Mouse (Mus musculus) stomach, embryonic 14.5 days (tissue): Measurements from ENCODE around the gene Ccl7. TPM values are rescaled to one million over a fixed set of nuclear protein-coding genes. Genes with fewer than 3 reads are reported as not detected.

ENCODE experiments used
- ATAC-seq: fragments of 200-750 bp; cut with Nextera tagmentation; 2 replicates; pipeline ENCODE4 v1.8.0; 2017; ENCODE audit warnings: low read depth, moderate TSS enrichment; ENCODE audit not compliant: insufficient number of reproducible peaks, insufficient read depth, low FRiP score
- H3K27ac ChIP-seq: fragments of 300-500 bp; sonication (generic); 2 replicates; pipeline ENCODE4 v1.5.1; 2014; ENCODE audit warnings: mild to moderate bottlenecking, low read length, moderate library complexity, mixed read lengths
- H3K27me3 ChIP-seq: fragments of 300-500 bp; sonication (generic); 2 replicates; pipeline ENCODE4 v1.6.1; 2014; ENCODE audit warnings: low read length, control low read depth, mixed read lengths; ENCODE audit not compliant: control insufficient read depth, insufficient read depth
- H3K36me3 ChIP-seq: fragments of 300-500 bp; sonication (generic); 2 replicates; pipeline ENCODE4 v1.6.1; 2014; ENCODE audit warnings: mild to moderate bottlenecking, control low read depth, low read length, moderate library complexity, mixed read lengths; ENCODE audit not compliant: control insufficient read depth, insufficient read depth
- H3K4me1 ChIP-seq: fragments of 300-500 bp; sonication (generic); 2 replicates; pipeline ENCODE4 v1.6.1; 2014; ENCODE audit warnings: low read length, control low read depth, mixed read lengths; ENCODE audit not compliant: control insufficient read depth, insufficient read depth
- H3K4me2 ChIP-seq: fragments of 300-500 bp; sonication (generic); replicated peaks from 2 replicates; pipeline ENCODE4 v1.6.1; 2014; ENCODE audit warnings: low read depth, low read length, control low read depth
- H3K4me3 ChIP-seq: fragments of 300-500 bp; sonication (generic); 2 replicates; pipeline ENCODE4 v1.5.1; 2014; ENCODE audit warnings: low read depth, low read length, control low read depth
- H3K9ac ChIP-seq: fragments of 300-500 bp; sonication (generic); replicated peaks from 2 replicates; pipeline ENCODE4 v1.6.1; 2014; ENCODE audit warnings: low read depth, mild to moderate bottlenecking, control low read depth, low read length, moderate library complexity, mixed read lengths
- H3K9me3 ChIP-seq: fragments of 300-500 bp; sonication (generic); 2 replicates; pipeline ENCODE4 v1.6.1; 2016; ENCODE audit warnings: low read depth, low read length, control low read depth; ENCODE audit not compliant: control insufficient read depth
- WGBS: fragments of 180-500 bp; shearing (Covaris S2); extraction: QIAGEN DNeasy Blood & Tissue Kit; methylation state at CpG from one replicate; pipeline ENCODE4 v1.1.7; 2014; 5-methylcytosine and 5-hydroxymethylcytosine counted together
- polyA plus RNA-seq: library from polyadenylated mRNA; unstranded; fragments of >200 nt; fragmentation: Nextera tagmentation; extraction: Ambion mirVana; gene quantifications from 2 replicates; pipeline ENCODE4 v1.2.1, GENCODE M21; 2014

Gene Ccl7
- polyA plus RNA-seq, 1 experiment from 2014 or later = 1.2 TPM

DNA sequence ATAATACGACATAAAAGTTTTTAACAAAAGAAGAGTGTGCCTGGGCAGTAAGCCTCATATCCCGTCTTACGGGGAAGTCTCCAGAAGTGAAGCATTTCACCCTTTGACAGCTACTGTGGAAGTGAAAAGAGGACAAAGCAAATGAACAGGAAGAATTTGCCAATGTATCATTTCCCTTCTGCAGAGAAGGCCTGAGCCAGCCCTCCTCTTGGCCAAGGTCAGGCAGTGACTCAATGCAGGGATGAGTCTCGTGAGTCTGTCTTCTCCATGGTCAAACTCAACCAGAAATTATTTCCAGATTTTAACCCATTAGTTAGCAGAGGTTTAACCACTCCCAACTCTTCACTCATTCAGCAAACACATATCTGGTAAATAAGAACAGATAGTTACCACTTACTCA lies 21.7 kb upstream of the Ccl7 start:
- Histone ChIP-seq H3K4me3 (no peak overlapping the region), H3K9me3 (no peaks in the 10 kb centered on the region), H3K4me2 (no peak overlapping the region), H3K36me3 (no peaks in the 10 kb centered on the region), H3K9ac (no peak overlapping the region), H3K4me1 (no peaks in the 10 kb centered on the region), H3K27ac (no peak overlapping the region), H3K27me3 (no peaks in the 10 kb centered on the region)
- WGBS = 81% methylated on average over 4 of the region's 4 CpGs
- no peak for ATAC-seq

DNA sequence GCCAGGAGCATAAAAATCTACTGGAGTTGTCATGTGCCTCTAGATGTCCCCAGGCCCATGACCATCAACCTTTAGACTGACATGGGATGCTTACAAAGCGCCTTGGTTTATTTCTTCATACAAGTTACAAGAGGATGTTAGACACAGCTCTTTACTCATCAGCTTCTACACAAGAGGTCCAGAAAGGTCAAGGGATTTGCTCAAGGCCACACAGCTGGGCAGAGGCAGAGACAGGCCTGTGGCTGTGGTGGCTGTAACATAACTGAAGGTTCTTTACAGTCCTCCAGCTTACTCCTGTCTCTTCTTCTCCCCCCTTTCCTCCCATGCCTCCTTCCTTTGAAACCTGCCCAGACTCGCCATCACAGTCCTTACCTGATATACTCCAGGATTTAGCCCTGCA lies 15.3 kb upstream of the Ccl7 start:
- H3K9me3 ChIP-seq = no peaks in the 10 kb centered on the region
- ATAC-seq = no peak
- 72% methylated on average over 2 of the region's 2 CpGs for WGBS

DNA sequence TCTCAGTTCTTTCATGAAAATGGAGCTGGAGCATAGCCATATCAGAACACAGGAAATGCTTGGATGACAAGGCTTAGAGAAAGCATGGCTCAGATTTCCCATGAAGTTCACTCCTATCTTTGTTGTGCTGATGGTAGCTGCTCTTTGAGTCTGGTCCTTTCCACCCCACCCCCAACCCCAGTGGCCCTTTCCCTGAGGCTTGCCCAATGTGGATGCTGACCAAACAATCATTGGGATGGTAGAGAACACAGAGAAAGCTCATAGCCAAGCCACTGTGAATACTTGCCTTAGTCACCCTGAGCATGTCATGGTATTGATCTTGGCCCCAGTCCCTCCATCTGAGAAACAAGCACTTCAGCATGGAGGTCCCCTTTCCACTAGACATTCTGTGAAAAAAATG lies 13.4 kb upstream of the Ccl7 start:
- Histone ChIP-seq H3K4me3 (no peak overlapping the region), H3K36me3 (no peaks in the 10 kb centered on the region), H3K4me1 (peaks cover 13% of the 10 kb centered on the region; the same call in 1 of the 2 replicates), H3K9ac (no peak overlapping the region), H3K27me3 (no peaks in the 10 kb centered on the region), H3K27ac (peak overlapping the region; percentile 79; the same call in 1 of the 2 replicates), H3K4me2 (no peak overlapping the region), H3K9me3 (no peaks in the 10 kb centered on the region)
- ATAC-seq = no peak

More for the DNA sequence above, 15.3 kb upstream of the Ccl7 start:
- no peak overlapping the region for H3K9ac ChIP-seq
- no peaks in the 10 kb centered on the region for H3K36me3 ChIP-seq
- no peak overlapping the region for H3K4me3 ChIP-seq
- H3K27ac ChIP-seq = no peak overlapping the region
- H3K4me2 ChIP-seq = no peak overlapping the region
- no peaks in the 10 kb centered on the region for H3K27me3 ChIP-seq
- peaks cover 10% of the 10 kb centered on the region; the same call in 1 of the 2 replicates for H3K4me1 ChIP-seq

DNA sequence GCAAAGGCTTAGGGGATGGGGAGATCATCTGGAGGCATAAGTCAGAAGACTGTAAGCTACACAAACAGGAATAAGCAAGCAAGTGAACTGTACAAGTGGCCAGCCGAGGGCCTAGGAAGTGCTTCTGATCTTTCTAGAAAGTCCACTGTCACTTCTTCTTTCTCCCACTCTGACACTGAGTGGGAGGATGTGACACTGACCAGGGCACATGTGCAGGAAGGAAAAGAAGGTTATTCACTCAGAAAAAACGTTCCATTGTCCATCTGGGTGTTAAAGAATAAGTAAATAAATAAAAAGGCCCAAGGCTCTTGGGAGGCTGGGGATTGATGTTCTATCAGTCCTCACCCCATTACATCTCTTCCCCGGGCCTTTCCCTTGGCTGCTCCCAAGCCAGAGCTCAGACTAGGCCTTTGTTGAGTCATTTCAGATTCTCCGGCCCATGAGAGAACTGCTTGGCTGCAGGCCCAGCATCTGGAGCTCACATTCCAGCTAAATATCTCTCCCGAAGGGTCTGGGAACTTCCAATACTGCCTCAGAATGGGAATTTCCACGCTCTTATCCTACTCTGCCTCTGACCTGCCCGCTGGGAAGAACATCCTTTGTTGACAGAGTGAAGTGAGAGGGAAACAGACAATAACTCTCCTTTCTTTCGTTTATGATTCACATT lies 12.7 kb upstream of the Ccl7 start:
- H3K9ac ChIP-seq = no peak overlapping the region
- no peak overlapping the region for H3K4me3 ChIP-seq
- H3K27me3 ChIP-seq = no peaks in the 10 kb centered on the region
- 26% methylated on average over 8 of the region's 8 CpGs for WGBS
- H3K27ac ChIP-seq = peak overlapping the region; percentile 79
- no peaks in the 10 kb centered on the region for H3K36me3 ChIP-seq
- no peaks in the 10 kb centered on the region for H3K9me3 ChIP-seq
- peaks cover 13% of the 10 kb centered on the region; the same call in 1 of the 2 replicates for H3K4me1 ChIP-seq
- H3K4me2 ChIP-seq = no peak overlapping the region
- peak; percentile 63; the same call in 1 of the 2 replicates for ATAC-seq

DNA sequence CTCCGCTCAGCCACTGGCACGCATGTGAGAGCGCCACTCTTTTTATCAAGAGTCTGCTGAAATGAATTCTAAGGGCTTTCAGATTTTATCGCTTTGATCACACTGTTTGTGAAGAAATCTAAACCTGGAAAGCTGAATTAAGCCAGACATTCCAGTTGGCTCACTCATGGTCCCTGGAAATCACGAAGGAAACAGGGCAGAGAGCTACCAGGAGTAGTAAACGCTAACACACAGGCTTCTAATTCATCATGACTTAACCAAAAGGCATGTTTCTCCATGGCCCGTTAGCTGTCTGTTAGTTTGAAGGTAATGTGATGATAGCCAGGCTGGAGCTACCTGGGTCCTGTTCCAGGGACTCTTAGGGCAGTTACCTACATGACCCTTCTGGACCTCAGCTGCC lies 11.1 kb upstream of the Ccl7 start:
- Histone ChIP-seq H3K27ac (no peak overlapping the region), H3K36me3 (no peaks in the 10 kb centered on the region), H3K4me3 (no peak overlapping the region), H3K9me3 (no peaks in the 10 kb centered on the region), H3K4me1 (peaks cover 13% of the 10 kb centered on the region; the same call in 1 of the 2 replicates), H3K9ac (no peak overlapping the region), H3K4me2 (no peak overlapping the region), H3K27me3 (no peaks in the 10 kb centered on the region)
- ATAC-seq = no peak
- 79% methylated on average over 7 of the region's 7 CpGs for WGBS

DNA sequence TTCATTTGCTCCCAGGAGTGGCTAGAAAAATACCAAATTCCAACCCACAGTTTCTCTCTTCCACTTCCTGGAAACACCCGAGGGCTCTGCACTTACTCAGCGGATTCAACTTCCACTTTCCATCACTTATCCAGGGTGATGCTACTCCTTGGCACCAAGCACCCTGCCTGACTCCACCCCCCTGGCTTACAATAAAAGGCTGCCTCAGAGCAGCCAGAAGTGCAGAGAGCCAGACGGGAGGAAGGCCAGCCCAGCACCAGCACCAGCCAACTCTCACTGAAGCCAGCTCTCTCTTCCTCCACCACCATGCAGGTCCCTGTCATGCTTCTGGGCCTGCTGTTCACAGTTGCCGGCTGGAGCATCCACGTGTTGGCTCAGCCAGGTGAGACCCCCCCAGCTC lies 10.2 kb upstream of the Ccl7 start, which contains the start of gene Ccl2:
Gene Ccl2, plus strand, starts transcription at position 216 of the 400 bp plus-strand sequence.
- no peak within 1 kb of the TSS for H3K4me3 ChIP-seq
- no peaks in the 10 kb centered on the region for H3K27me3 ChIP-seq
- peaks cover 13% of the 10 kb centered on the region; the same call in 1 of the 2 replicates for H3K4me1 ChIP-seq
- no peak within 1 kb of the TSS for H3K9ac ChIP-seq
- H3K9me3 ChIP-seq = no peaks in the 10 kb centered on the region
- no peak within 1 kb of the TSS for H3K27ac ChIP-seq
- H3K36me3 ChIP-seq = no peaks in the 10 kb centered on the region
- ATAC-seq = no peak
- 35% methylated on average over 5 of the region's 5 CpGs for WGBS
- no peak within 1 kb of the TSS for H3K4me2 ChIP-seq

DNA sequence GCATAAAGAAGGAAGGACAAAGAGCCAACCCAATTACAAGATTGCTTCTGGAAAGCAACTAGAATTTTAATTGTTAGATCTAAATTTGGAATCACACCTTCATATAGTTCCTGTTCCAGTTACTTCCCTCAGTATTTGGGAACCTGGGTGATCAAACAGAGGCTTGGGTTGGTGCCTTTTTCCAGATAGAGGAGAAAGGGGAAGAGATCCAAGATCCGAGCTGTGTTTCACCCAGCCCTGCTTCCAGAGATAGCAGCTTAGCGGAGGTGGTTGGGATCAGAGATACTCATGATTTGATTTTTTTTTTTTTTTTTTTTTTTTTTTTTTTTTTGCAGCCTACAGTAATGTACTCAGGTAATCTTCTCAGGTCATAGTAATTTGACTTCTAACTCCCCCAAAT lies 9.7 kb upstream of the Ccl7 start:
- H3K4me2 ChIP-seq = no peak overlapping the region

DNA sequence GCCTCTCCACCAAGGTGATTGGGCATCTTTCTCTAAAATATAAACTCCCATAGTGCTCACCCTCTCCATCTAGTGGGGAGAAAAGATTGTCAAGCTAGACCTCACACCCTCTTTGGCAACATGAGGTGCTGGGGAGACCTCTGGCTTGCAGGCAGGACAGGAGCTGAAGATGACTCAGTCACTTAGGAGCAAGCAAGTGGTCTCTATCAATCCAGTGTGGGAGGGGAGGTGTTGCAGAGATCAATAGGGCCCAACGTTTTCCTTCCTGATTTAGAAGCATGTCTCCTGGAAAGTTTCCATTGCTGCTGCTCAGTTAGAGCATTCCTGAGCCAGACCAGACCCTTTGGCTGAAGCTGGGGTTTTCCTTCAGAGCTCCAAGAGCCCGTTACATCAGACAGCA lies 7.0 kb upstream of the Ccl7 start, which contains the start of gene Gm17268:
Gene Gm17268, minus strand, starts transcription at position 28 of the 400 bp plus-strand sequence.
- Histone ChIP-seq H3K36me3 (no peaks in the 10 kb centered on the region), H3K4me1 (peaks cover 4% of the 10 kb centered on the region; the same call in 1 of the 2 replicates), H3K9me3 (no peaks in the 10 kb centered on the region), H3K27me3 (no peaks in the 10 kb centered on the region), H3K4me3 (no peak within 1 kb of the TSS), H3K27ac (no peak within 1 kb of the TSS), H3K4me2 (no peak within 1 kb of the TSS), H3K9ac (no peak within 1 kb of the TSS)
- no peak for ATAC-seq
- 25% methylated on average over 2 of the region's 2 CpGs for WGBS

More for the DNA sequence above, 9.7 kb upstream of the Ccl7 start:
- no peak overlapping the region for H3K27ac ChIP-seq
- H3K4me1 ChIP-seq = peaks cover 13% of the 10 kb centered on the region; the same call in 1 of the 2 replicates
- no peaks in the 10 kb centered on the region for H3K9me3 ChIP-seq
- no peak for ATAC-seq
- 83% methylated on average over 2 of the region's 2 CpGs for WGBS
- no peaks in the 10 kb centered on the region for H3K36me3 ChIP-seq
- no peak overlapping the region for H3K9ac ChIP-seq
- no peaks in the 10 kb centered on the region for H3K27me3 ChIP-seq
- no peak overlapping the region for H3K4me3 ChIP-seq
